Mouse (Mus musculus) liver, postnatal 0 days (tissue): ENCODE results near the gene Siah3. TPM values are rescaled to one million over a fixed set of nuclear protein-coding genes. Genes with fewer than 3 reads are reported as not detected.

Experiments used
- ATAC-seq: fragments of 200-750 bp; cut with Nextera tagmentation; 2 replicates; pipeline ENCODE4 v1.8.0; 2017; ENCODE audit warnings: mild to moderate bottlenecking, moderate library complexity
- DNase-seq: peaks from one replicate; pipeline ENCODE4 v3.0.0-alpha.2; 2016
- H3K27ac ChIP-seq: fragments of 300-500 bp; sonication (generic); 2 replicates; pipeline ENCODE4 v1.5.1; 2014; ENCODE audit warnings: antibody characterized with exemption, moderate library complexity, mild to moderate bottlenecking, low read depth
- H3K27me3 ChIP-seq: fragments of 300-500 bp; sonication (generic); 2 replicates; pipeline ENCODE4 v1.6.1; 2014; ENCODE audit warnings: low read length, control low read depth, mixed read lengths; ENCODE audit not compliant: insufficient read depth
- H3K36me3 ChIP-seq: fragments of 300-500 bp; sonication (generic); replicated peaks from 2 replicates; pipeline ENCODE4 v1.6.1; 2014; ENCODE audit warnings: mild to moderate bottlenecking, control low read depth, low read length, moderate library complexity, mixed read lengths; ENCODE audit not compliant: insufficient read depth
- H3K4me1 ChIP-seq: fragments of 300-500 bp; sonication (generic); 2 replicates; pipeline ENCODE4 v1.6.1; 2014; ENCODE audit warnings: antibody characterized with exemption, mild to moderate bottlenecking, control low read depth; ENCODE audit not compliant: insufficient read depth
- H3K4me2 ChIP-seq: fragments of 300-500 bp; sonication (generic); 2 replicates; pipeline ENCODE4 v1.6.1; 2014; ENCODE audit warnings: low read depth, mild to moderate bottlenecking, low read length, moderate library complexity, mixed read lengths
- H3K4me3 ChIP-seq: fragments of 300-500 bp; sonication (generic); 2 replicates; pipeline ENCODE4 v1.5.1; 2014; ENCODE audit warnings: low read depth, low read length
- H3K9ac ChIP-seq: fragments of 300-500 bp; sonication (generic); replicated peaks from 2 replicates; pipeline ENCODE4 v1.6.1; 2014; ENCODE audit warnings: mild to moderate bottlenecking, moderate library complexity
- H3K9me3 ChIP-seq: fragments of 300-500 bp; sonication (generic); 2 replicates; pipeline ENCODE4 v1.6.1; 2016; ENCODE audit warnings: mild to moderate bottlenecking, control low read depth, low read length, mixed read lengths
- CTCF ChIP-seq: sonication (generic); IDR thresholded peaks from 2 replicates; pipeline ENCODE4 v1.5.1; 2016; ENCODE audit warnings: antibody characterized with exemption, low read depth
- EP300 ChIP-seq: IDR thresholded peaks from 2 replicates; pipeline ENCODE4 v1.6.1; 2016; ENCODE audit warnings: antibody characterized with exemption, low read depth, mild to moderate bottlenecking
- whole genome bisulfite sequencing: fragments of 180-500 bp; shearing (Covaris S2); extraction: QIAGEN DNeasy Blood & Tissue Kit; methylation state at CpG from one replicate; pipeline ENCODE4 v1.1.7; 2014; ENCODE audit not compliant: insufficient replicate concordance; 5-methylcytosine and 5-hydroxymethylcytosine counted together
- polyA plus RNA-seq: library from polyadenylated mRNA; unstranded; fragments of >200 nt; fragmentation: Nextera tagmentation; extraction: Ambion mirVana; gene quantifications from 2 replicates; pipeline ENCODE4 v1.2.1, GENCODE M21; 2015

Siah3 gene
- polyA plus RNA-seq, 1 experiment from 2014 or later, result 0.02 TPM

DNA sequence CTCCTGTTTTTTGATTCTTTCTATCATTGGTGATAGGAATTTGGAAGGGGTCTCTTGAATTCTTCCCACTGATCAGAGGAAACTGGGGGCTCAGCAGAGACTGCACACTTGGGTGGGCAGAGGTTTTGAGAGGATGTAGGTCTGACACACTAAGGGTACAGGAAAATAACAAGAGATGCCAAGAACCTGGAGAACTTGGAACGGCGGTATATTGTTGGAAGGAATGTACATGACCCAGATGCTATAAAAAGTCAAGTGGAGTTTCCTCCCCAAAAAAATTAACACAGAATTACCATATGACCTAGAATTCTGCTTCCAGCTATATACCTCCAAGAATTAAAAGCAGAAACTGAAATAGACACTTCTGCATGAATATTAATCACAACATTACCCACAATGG, 20.1 kb downstream of the Siah3 start:
- Histone ChIP-seq H3K4me2 (no peak overlapping the region), H3K9ac (no peak overlapping the region), H3K4me3 (no peak overlapping the region), H3K9me3 (no peaks in the 10 kb centered on the region), H3K36me3 (no peaks in the 10 kb centered on the region), H3K4me1 (no peaks in the 10 kb centered on the region), H3K27me3 (no peaks in the 10 kb centered on the region), H3K27ac (no peak overlapping the region)
- DNase-seq (no peak), ATAC-seq (no peak)
- TF ChIP-seq EP300 (no peak), CTCF (no peak)
- 83% methylated on average over 2 of the region's 2 CpGs for WGBS

DNA sequence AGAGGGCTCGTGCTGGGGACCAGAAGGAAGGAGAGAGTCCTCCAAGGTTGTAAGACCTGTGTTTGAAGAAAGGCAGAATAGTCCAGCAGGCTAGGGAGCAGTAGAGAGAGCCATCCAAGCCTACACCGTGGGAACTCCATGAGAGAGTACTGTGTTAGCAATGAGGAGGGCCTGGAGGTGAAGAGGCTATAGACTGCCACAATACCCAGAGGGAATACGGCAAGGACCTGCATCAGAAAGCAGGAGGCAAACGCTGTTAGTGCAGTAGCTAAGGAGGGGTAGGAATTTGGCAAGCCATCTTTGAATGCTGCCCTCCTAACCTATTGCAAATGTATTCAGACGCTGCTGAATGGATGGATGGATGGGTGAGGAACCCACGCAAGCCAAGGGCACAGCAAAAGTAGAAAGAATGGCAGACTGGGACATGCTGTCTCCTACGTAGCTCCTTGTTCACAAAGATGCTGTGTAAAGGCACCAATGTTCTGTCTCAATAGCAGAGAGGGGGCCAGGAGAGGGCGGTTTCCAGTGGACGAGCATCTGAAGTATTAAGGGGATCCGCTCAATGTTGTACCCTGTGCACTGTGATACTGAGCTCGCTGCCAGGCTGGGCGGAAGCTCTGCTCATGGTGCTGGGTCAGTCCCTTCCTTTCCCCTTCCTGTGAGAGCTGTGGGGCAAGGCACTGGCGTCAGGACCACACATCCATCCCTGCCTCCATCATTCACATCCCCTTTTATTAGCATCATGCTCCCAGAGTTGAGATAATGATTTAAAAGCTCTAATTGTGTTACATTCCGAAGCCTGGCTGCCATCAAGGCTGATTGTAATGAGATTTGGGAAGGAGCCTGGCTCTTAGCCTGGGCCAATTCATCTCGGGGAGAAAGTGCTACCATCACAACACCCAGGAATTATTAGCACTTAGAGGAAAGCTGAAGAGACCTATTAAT, 26.7 kb downstream of the Siah3 start:
- H3K9ac ChIP-seq, result no peak overlapping the region
- no peaks in the 10 kb centered on the region for H3K9me3 ChIP-seq
- no peaks in the 10 kb centered on the region for H3K36me3 ChIP-seq
- ATAC-seq, result no peak
- no peak for TF ChIP-seq EP300
- H3K27me3 ChIP-seq, result no peaks in the 10 kb centered on the region
- no peaks in the 10 kb centered on the region for H3K4me1 ChIP-seq
- no peak overlapping the region for H3K4me3 ChIP-seq
- no peak overlapping the region for H3K4me2 ChIP-seq
- no peak for DNase-seq
- no peak overlapping the region for H3K27ac ChIP-seq
- WGBS, result 71% methylated on average over 15 of the region's 15 CpGs

- no peak overlapping the region for H3K9ac ChIP-seq
- DNase-seq (no peak), ATAC-seq (no peak)
- TF ChIP-seq CTCF, result no peak
- no peak for TF ChIP-seq EP300
- no peak overlapping the region for H3K4me3 ChIP-seq
- no peaks in the 10 kb centered on the region for H3K27me3 ChIP-seq
- H3K36me3 ChIP-seq, result no peaks in the 10 kb centered on the region
- H3K4me1 ChIP-seq, result no peaks in the 10 kb centered on the region
- 67% methylated on average over 6 of the region's 6 CpGs for WGBS
- no peak overlapping the region for H3K4me2 ChIP-seq
- H3K27ac ChIP-seq, result no peak overlapping the region
- no peaks in the 10 kb centered on the region for H3K9me3 ChIP-seq
These were observed 27.4 kb downstream of the Siah3 start for GRCm38 (mm10) chr14:75483176-75483546.

- Histone ChIP-seq H3K9ac (no peak overlapping the region), H3K9me3 (no peaks in the 10 kb centered on the region), H3K4me1 (no peaks in the 10 kb centered on the region), H3K36me3 (no peaks in the 10 kb centered on the region), H3K27me3 (no peaks in the 10 kb centered on the region), H3K27ac (no peak overlapping the region), H3K4me3 (no peak overlapping the region), H3K4me2 (no peak overlapping the region)
- ATAC-seq (no peak), DNase-seq (no peak)
- TF ChIP-seq CTCF (no peak), EP300 (no peak)
- WGBS, result 79% methylated on average over 7 of the region's 7 CpGs
These were observed 32.1 kb downstream of the Siah3 start for GRCm38 (mm10) chr14:75487932-75488331.

- Histone ChIP-seq H3K9me3 (no peaks in the 10 kb centered on the region), H3K27ac (no peak overlapping the region), H3K4me1 (no peaks in the 10 kb centered on the region), H3K9ac (no peak overlapping the region), H3K4me2 (no peak overlapping the region), H3K36me3 (no peaks in the 10 kb centered on the region), H3K27me3 (no peaks in the 10 kb centered on the region), H3K4me3 (no peak overlapping the region)
- WGBS, result 78% methylated on average over 14 of the region's 14 CpGs
- DNase-seq (no peak), ATAC-seq (no peak)
- no peak for TF ChIP-seq EP300
- no peak for TF ChIP-seq CTCF
These were observed 37.9 kb downstream of the Siah3 start for GRCm38 (mm10) chr14:75493555-75494194.

DNA sequence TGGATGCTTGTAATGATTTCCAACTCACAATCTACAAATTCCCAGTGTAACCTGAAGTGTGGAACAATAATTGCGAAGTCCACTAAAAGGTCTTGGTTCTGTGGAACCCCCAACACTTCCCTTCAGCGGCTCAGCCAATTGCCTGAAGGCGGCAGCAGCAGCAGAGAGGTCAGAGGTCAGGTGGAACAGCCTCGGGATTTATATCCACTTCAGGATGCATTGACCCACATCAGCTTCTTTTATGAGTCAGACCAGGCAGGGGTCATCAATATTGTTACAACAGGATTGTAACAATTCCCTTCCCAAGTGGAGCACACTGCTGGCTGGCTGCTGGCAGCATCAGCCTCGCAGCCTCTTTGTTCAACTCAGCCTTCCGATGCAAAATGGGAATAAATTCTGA, 39.1 kb downstream of the Siah3 start:
- Histone ChIP-seq H3K4me3 (no peak overlapping the region), H3K4me2 (no peak overlapping the region), H3K27me3 (no peaks in the 10 kb centered on the region), H3K9me3 (no peaks in the 10 kb centered on the region), H3K4me1 (no peaks in the 10 kb centered on the region), H3K9ac (no peak overlapping the region), H3K27ac (no peak overlapping the region), H3K36me3 (no peaks in the 10 kb centered on the region)
- no peak for ATAC-seq
- no peak for DNase-seq
- no peak for TF ChIP-seq CTCF
- no peak for TF ChIP-seq EP300
- WGBS, result 65% methylated on average over 6 of the region's 6 CpGs
